Mouse (Mus musculus) thymus, adult 2 months (tissue): Measurements from ENCODE around the gene Glycam1. TPM values are rescaled to one million over a fixed set of nuclear protein-coding genes. Genes with fewer than 3 reads are reported as not detected.

Source experiments
- DNase-seq: peaks from one replicate; pipeline ENCODE4 v3.0.0; 2021
- H3K27ac ChIP-seq: fragments of 200-500 bp; 2 replicates; pipeline ENCODE4 v1.5.1; 2012; ENCODE audit warnings: low read length, control low read depth; ENCODE audit not compliant: control insufficient read depth, insufficient read depth
- H3K27me3 ChIP-seq: fragments of 200-500 bp; 2 replicates; pipeline ENCODE4 v1.6.1; 2012; ENCODE audit warnings: mild to moderate bottlenecking, low read length, moderate library complexity, mixed read lengths; ENCODE audit not compliant: control insufficient read depth, insufficient read depth
- H3K36me3 ChIP-seq: fragments of 200-500 bp; 2 replicates; pipeline ENCODE4 v1.6.1; 2012; ENCODE audit warnings: mild to moderate bottlenecking, low read length, moderate library complexity; ENCODE audit not compliant: control insufficient read depth, insufficient read depth
- H3K4me1 ChIP-seq: fragments of 200-500 bp; replicated peaks from 2 replicates; pipeline ENCODE4 v1.6.1; 2012; ENCODE audit warnings: low read length; ENCODE audit not compliant: control insufficient read depth, insufficient read depth
- H3K4me3 ChIP-seq: fragments of 200-500 bp; 2 replicates; pipeline ENCODE4 v1.5.1; 2012; ENCODE audit warnings: mild to moderate bottlenecking, low read length, control low read depth, moderate library complexity; ENCODE audit not compliant: control insufficient read depth, insufficient read depth
- CTCF ChIP-seq: fragments of 200-500 bp; IDR thresholded peaks from 2 replicates; pipeline ENCODE4 v1.5.1; 2012; ENCODE audit warnings: mild to moderate bottlenecking, control low read depth, low read length, moderate library complexity, borderline replicate concordance; ENCODE audit not compliant: control insufficient read depth, poor library complexity, insufficient read depth; ENCODE audit errors: extremely low read depth
- POLR2A ChIP-seq: fragments of 200-500 bp; IDR thresholded peaks from 2 replicates; pipeline ENCODE4 v1.6.1; 2012; ENCODE audit warnings: mild to moderate bottlenecking, low read length, control low read depth, moderate library complexity; ENCODE audit not compliant: control insufficient read depth, poor library complexity, insufficient read depth; ENCODE audit errors: extremely low read depth
- WGBS: fragments of 180-500 bp; shearing (Covaris S2); methylation state at CpG from one replicate; pipeline ENCODE4 v1.1.7; 2018; 5-methylcytosine and 5-hydroxymethylcytosine counted together
- polyA plus RNA-seq: library from polyadenylated mRNA; depleted of rRNA; stranded (reverse); fragments of >200 nt; gene quantifications from 2 replicates; pipeline ENCODE4 v1.2.3, GENCODE M21; 2012

The Glycam1 gene
- polyA plus RNA-seq, 1 experiment = not detected

DNA sequence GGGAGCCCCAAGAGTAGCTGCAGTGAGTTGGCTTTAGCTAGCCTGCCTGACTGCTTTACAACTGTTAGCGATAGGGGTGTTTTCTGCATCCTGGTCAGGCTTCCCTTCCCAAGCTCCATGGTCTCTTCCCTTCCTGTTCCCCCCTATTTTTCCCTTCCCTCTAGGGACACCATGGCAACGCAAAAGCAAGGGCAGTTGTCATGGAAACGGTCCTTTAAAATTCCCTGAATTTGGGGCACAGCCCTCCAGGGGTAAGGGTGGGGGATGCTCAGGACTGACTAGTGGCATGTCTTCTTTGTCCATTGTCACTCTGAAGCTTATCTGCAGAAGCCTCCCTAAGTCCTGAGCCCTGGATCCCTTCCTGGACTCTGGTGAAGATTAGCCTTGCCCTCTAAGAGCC, 41.7 kb downstream of the Glycam1 start:
- H3K27ac ChIP-seq = no peak overlapping the region
- DNase-seq = no peak
- H3K4me1 ChIP-seq = no peaks in the 10 kb centered on the region
- 95% methylated on average over 3 of the region's 3 CpGs for WGBS
- TF ChIP-seq POLR2A (no peak), CTCF (no peak)
- no peaks in the 10 kb centered on the region for H3K27me3 ChIP-seq
- no peaks in the 10 kb centered on the region for H3K36me3 ChIP-seq
- no peak overlapping the region for H3K4me3 ChIP-seq

DNA sequence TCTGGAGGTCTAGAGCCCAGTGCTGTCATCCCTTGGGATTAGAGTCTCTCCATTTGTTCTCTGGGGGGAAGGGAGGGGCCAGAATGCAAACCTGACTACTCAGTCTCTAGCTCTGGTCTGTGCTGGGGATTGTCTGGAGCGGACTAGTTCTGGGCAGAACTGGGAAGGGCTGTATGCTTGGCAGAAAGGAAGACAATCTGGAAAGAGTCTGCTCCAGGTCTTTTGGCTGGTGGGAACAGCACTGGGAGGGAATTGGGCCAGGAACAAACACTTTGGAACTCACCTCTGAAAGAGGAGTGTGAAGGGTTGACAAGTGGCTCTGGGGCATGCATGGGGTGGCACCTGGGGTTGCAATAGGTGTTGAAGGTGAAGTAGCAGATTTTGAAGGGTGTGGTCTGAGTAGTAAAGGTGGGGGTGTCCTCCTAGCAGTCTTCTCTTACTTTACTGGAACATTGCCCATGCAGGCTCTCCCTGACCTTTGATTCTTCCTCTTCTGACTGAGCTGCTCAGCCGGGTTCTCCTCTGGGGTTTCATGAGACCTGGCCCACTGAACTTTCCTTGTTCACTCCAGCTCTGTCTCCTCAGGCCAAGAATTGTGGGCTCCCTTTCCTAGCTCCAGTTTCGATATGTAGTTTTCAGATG, 42.3 kb downstream of the Glycam1 start:
- TF ChIP-seq POLR2A (no peak), CTCF (no peak)
- WGBS = 80% methylated on average over 3 of the region's 3 CpGs
- no peaks in the 10 kb centered on the region for H3K4me1 ChIP-seq
- no peaks in the 10 kb centered on the region for H3K27me3 ChIP-seq
- no peak overlapping the region for H3K27ac ChIP-seq
- no peaks in the 10 kb centered on the region for H3K36me3 ChIP-seq
- no peak overlapping the region for H3K4me3 ChIP-seq
- no peak for DNase-seq

DNA sequence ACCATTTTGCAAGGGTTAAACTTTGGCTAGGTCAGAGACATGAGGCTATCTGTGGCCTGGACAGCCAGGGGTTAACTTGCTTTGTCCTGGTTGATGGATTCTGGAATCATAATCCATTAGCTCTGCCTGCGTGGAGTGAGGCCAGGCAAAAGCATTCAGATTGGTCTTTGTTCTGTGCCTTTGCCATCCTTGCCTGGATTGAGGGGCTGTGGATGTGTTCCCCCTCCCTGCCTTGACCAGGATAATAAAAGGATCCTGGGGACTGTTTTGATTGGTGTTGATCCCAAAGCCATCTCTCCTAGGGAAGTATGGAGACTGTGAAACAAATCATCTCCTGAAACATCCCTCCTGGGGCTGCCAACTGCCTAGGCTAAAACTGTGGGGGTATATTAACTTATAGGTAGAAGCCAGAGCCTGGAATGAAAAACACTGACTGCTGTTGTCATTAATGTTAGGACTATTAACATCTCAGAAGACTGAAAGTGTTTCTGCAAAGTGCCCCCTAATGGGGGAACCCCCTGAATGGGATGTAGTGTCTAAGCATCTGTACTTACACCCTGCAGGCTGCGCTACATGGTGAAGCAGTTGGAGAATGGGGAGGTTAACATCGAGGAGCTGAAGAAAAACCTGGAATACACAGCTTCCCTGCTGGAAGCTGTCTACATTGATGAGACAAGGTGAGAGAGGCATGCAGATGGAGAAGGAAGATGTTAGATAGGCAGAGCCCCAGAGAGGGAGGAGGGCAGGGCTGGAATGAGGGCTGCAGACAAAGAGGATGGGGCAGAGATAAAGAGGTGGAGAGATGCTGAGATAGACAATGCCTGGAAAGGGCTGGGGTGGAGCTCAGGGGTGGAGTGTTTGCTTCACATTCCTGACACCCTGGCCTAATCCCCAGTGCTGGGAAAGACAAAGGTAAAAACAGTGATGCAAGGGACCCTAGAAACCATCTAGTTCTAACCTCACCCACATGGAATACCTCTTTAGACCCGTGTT, 45.2 kb downstream of the Glycam1 start:
- 80% methylated on average over 4 of the region's 4 CpGs for WGBS
- H3K4me3 ChIP-seq = no peak overlapping the region
- TF ChIP-seq CTCF (no peak), POLR2A (no peak)
- no peak for DNase-seq
- H3K36me3 ChIP-seq = no peaks in the 10 kb centered on the region
- H3K27ac ChIP-seq = no peak overlapping the region
- no peaks in the 10 kb centered on the region for H3K4me1 ChIP-seq
- H3K27me3 ChIP-seq = no peaks in the 10 kb centered on the region

DNA sequence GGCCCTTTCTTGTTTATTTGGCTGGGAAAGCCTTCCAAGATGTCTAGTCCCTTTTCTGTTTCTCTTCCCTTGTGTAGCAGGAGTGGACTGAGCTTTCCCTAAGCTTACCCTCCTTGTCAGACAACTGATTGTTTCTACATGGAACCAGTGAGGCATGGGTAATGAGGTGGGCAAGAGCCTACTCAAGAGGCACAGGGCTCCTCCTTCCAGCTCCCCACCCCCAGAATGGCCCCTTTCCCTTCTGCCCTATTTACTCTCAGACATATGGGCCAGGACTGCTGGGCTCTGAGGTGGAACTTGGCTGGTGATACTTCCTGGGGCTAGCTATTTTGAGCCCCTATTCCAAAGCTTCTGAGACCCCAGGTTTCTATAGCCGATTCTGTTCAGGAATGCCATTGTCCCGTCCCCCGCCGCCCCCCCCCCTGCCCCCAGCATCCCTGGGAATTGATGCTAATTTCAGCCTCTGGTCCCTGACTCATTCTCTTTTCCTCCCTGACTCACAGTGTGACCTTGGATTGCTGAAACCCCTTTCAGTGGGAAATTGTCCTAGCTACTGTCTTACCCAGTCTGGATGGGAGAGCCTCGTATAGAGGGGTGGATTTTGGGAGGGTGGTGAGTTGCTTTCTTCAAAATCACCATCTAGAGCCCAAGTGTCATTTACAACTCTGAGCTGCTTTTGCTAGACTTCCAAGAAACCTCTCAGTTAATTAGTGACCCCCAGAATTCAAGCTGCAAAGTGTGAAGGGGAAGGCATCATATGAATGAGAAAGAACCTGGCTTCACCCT, 46.1 kb downstream of the Glycam1 start:
- 87% methylated on average over 5 of the region's 5 CpGs for WGBS

DNA sequence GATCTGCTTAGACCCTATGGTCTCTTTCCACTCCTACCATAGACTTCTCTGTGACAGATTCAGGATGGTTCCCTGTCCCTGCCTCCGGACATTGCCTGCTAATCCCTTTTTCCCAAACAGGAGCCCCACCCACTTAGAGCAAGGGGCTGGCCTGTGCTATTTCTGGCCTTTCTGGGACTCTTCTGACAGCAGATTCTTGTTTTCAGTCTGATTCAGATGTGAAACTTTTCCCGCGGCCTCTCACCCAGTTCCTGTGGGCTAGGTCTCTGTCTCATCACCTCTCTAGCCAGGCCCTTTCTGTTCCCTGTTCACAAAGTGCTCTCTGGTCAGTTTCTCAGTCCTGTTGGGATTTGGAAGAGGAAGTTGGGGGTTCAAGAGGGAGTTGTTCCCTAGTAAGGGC, 50.0 kb downstream of the Glycam1 start:
- WGBS = 87% methylated on average over 3 of the region's 3 CpGs
- DNase-seq = no peak
- Histone ChIP-seq H3K36me3 (no peaks in the 10 kb centered on the region), H3K27ac (no peak overlapping the region), H3K27me3 (no peaks in the 10 kb centered on the region), H3K4me1 (0 out of 2 replicates have a peak, but pooled peaks cover 2% of the 10 kb centered on the region), H3K4me3 (no peak overlapping the region)
- TF ChIP-seq POLR2A (no peak), CTCF (no peak)

More for the DNA sequence above, 46.1 kb downstream of the Glycam1 start:
- Histone ChIP-seq H3K4me3 (no peak overlapping the region), H3K36me3 (no peaks in the 10 kb centered on the region), H3K27ac (no peak overlapping the region), H3K27me3 (no peaks in the 10 kb centered on the region), H3K4me1 (0 out of 2 replicates have a peak, but pooled peaks cover 2% of the 10 kb centered on the region)
- no peak for TF ChIP-seq CTCF
- no peak for TF ChIP-seq POLR2A
- no peak for DNase-seq

DNA sequence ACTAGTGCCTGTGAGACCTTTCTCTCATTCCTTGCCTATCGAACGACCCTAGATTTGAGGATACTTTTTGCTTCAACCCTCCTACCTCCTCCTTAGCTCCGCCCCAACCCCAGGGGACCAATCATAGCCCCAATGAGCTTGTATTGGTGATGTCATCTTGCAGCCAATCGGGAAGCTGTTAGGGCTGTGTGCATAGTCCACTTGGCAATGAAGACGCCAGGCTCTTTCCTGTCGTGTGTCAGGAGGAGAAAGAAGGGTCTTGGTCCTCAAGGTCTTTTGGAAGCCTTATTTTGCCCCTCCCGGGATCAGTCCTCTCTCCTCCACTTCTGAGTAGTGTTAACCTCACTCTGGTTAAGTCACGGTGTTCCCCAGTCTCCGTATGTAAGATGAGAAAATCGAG, 50.8 kb downstream of the Glycam1 start:
- Histone ChIP-seq H3K4me1 (0 out of 2 replicates have a peak, but pooled peaks cover 2% of the 10 kb centered on the region), H3K36me3 (no peaks in the 10 kb centered on the region), H3K27me3 (no peaks in the 10 kb centered on the region), H3K27ac (no peak overlapping the region), H3K4me3 (no peak overlapping the region)
- peak; percentile 56 for DNase-seq
- TF ChIP-seq CTCF (no peak), POLR2A (no peak)
- 24% methylated on average over 10 of the region's 10 CpGs for WGBS
